Mouse (Mus musculus): ENCODE measurements around the gene Pex16.
"Not testable (repeated sequence)": the region's sequence is repeated elsewhere in the genome, so short reads cannot be mapped to it uniquely, and the experiment has no call there.

The Pex16 gene

DNA sequence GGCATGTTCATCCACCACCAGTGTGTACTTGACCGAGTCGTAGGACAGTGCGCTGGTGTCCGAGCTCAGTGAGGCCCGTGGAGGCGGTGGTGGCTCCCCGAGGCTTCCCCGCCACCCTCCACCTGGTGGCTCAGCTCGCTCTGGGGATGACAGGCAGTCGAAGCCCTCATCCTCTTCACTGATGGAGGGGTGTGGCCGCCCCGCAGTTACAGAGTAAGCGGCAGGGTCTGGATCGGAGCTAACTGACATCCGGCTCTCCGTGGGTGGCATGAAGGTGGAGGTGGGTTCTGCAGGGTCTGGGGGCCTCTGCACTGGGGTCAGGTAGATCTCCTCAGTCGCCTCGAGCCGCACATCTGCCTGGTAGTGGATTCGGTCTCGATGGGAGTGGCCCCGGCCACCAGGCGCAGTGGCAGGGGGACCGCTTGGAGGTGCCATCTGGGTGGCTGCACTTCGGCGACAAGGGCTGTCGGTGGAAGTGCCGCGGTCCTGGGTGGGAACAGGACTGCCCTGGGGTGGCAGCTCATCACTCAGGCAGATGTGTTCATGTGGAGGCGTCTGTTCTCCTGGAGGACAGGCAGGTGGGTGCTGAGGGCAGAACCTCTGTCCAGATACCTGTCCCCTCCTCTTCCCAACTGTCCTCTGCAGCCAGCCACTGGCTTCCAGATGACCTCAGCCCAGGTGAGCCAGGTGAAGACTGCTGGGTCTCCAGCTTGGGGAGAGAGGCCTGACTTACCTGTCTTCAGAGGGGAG is 12.5 kb downstream of the Pex16 start:
- no peak for DNase-seq (ENCODE audit: extremely low read depth, insufficient read length, low spot score)

DNA sequence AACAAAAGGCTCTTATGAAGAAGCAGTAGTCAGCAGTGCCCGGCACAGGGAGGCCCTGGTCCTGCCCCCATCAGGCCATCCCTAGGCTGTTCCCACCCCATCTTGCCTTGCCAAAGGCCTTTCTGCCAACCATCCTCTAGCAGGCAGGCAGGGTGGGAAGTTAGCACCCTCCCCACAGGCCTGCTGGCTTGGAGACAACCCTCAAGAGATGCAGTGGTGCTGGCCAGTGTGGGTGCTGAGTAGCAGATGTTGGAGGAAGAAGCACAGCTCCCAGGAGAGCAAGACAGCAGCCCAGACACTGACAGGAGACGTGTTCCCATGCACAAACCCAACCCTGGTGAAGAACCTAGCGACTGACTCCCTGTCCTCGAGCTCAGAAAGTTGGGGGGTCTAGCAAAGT is 13.2 kb downstream of the Pex16 start:
- DNase-seq (ENCODE audit: extremely low read depth, insufficient read length, low spot score), result peak; percentile 74

DNA sequence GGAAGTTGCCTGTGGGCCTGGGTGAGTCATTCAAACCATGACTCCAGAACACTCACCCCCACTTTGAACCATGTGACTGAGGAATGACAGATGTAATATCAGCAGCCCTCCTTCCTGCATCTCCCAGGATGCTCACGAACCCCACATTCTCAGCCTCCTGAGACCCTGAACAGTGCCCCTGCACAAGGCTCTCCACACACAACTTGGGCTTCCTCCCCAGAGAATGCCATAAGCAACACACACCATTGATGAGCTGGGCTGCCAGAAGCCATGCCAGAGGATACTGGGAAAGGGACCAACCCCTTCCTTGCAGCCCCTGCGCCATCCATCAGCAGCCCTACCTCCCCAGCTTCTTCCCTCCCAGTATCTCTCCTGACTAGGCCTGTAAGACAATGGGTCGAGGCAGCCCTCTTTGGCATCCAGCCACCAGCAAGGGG is 13.6 kb downstream of the Pex16 start:
- DNase-seq (ENCODE audit: extremely low read depth, insufficient read length, low spot score), result no peak

DNA sequence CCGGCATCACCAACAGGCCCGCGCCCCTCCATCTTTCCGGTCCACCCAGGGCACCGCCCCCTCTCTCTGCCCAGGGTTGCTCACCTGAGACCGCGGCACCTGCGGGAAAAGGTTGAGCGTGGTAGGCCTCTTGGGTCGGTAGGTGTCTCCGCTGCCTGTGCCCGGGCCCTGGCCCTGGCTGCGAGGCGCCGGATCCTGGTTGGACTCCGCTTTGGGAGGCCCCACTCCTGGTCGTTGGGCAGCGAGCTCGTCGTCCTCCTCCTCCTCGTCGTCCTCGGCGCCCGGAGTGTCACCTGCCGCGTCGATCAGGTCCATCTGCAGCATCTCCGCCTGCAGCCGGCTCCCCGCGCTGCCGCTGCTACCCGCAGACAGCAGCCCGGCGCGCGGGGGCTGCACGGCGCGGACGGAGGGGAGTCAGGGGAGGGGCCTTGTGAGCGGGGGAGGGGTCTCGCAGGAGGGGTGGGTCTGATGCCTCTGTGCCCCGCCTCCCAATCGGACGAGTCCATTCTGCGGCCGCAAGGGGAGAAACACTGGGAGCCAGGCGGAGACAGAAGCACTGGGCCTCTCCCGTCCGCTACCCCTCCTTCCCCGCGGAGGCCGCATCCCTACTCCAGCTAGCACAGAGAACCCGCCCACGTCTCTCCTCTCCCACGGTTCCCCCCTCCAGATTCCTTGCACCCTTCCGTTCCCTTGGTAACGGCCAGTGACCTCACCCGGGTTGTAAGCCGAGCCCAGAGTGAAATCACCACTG is 14.6 kb downstream of the Pex16 start:
- peak; percentile 90 for DNase-seq (ENCODE audit: extremely low read depth, insufficient read length, low spot score)

DNA sequence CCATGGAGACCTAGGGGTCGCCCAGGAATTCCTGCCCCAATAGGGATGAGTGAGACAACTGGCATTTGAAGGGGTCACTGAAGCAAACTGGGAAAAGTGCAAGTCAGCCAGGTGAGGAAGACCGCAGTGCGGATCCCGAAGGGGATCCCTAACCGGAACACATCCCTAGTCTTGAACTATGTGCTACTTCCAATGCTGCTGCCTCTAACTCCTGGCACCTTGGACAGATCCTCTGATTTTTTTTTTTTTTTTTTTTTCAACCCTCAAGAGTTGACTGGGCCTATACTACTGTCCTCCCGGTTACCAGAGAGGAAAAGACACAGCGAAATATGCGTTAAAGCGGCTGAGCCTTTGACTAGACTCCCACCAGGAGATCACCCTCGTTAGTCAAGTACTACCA is 15.2 kb downstream of the Pex16 start:
- no peak for DNase-seq (ENCODE audit: extremely low read depth, insufficient read length, low spot score)

DNA sequence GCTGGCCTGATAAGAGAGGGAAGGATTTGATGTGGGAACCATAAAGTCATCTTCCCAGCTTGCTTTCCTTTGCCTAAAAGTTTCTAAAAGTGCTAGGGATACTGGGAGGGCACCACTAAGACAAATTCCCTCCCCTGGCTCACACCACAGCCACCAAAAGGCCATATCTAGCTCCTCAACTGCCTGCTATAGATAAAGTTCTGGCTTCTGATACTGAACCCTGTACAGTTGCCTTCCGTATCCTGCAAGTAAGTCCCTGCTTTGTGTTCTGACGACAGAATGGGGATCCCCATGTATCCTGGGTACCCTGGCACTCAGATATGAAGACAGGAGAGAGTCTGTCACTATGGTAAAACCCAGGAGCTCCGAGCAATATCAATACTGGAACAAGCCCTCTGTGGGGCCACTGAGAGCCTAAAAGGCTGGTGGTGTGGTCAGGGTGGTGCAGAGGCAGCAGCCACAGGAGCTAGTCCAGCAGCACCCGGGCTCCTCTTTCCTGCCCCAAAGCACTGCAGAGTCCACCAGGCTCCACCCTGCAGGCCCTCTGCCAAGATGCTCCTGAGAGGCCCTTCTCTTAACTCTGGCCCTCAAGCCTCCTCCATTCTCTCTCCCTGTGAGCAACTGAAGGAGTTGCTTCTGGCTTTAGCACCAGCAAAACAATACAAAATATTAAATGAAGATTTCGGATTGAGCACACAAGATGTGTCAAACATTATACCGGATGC is 15.9 kb downstream of the Pex16 start:
- peak; percentile 42 for DNase-seq (ENCODE audit: extremely low read depth, insufficient read length, low spot score)

DNA sequence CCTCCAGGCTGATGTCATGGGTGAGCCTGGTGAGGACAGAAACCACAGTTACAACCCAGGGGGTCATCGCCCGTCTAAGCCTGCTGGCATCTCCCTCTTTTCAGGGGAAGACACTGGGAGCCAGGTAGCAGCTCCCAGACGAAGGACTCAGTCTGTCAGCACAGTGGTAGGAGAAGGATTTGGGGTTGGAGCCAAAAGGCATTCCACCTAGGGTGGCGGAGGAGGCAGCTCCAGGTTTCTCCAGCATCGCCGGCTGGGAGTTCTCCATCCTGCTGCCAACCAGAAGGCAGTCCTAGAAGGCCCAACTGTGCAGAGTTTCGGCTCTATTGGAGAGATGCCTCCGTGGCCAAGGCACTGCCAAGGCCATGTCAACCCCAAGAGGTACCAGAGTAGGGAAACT is 16.6 kb downstream of the Pex16 start:
- no peak for DNase-seq (ENCODE audit: extremely low read depth, insufficient read length, low spot score)

DNA sequence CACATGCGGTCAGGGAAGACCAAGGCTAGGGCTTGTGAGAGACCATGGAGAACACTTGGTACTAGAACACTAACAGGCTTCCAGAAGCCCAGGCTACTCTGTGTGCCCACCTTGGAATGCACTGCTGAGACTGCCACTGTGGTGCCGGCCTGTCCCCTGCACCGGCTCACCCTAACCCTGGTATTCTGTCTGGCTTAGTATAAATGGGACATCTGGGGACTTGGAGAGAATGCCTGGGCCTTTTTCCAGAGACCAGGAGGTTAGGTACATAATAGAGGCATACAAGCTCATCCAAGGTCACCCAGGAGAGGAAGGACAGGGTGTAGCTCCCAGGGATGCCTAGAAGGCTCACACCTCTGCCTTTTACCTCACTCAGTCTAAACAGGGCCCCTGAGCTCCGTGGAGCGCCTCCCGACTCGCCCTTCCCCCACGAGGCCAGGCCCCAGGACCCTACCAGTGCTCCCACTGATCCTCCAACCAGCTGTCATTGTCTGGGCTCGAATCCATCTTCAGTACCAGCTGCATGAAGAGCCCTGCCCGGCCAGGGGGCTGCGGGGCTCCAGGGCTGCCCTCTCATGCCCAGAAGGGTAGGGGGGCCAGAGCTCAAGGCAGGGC is 17.3 kb downstream of the Pex16 start:
- no peak for DNase-seq (ENCODE audit: extremely low read depth, insufficient read length, low spot score)

DNA sequence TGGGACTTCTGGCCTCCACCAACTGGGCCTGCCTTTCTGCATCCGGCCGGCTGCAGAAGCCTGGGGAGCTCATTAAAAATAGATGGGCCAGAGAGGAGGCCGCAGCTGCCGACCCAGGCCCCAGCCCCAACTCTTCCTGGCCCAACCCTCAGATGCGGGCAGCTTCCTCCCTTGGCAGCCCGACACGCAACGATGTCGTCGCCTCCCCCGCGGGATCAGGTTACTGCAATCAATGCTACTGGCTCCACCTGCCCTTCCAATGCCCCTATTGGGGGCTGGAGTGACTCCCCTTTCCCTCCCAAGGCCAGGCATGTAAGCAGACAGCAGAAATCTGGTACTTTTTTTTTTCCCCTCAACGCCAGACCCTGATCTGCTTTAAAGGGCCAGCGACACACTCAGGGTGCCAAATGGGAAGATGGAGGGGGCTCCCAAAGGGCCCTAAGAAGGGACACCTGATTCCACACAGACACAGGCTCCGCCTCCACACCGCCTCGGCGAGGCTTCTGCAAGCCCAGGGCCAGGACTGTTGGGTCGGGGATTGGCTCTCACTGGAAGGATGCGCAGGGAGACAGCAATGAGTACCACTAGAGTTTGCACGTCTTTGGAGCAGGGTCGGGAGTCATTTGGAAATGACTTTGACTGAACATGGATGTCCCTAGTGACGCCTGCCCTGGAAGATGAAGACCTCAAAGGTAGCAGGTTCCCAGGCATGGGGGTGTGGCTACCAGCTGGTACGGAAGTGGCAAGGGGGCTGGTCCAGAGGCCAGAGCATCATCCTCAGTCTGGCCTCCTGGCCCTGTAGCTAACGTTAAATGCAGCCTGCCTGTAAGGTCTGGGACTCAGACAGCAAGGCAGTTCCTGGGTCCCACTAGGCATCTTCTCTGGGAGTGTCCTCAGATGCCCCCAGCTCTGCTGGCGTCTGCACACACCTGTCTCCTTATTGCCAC is 18.1 kb downstream of the Pex16 start:
- DNase-seq (ENCODE audit: extremely low read depth, insufficient read length, low spot score), result no peak

DNA sequence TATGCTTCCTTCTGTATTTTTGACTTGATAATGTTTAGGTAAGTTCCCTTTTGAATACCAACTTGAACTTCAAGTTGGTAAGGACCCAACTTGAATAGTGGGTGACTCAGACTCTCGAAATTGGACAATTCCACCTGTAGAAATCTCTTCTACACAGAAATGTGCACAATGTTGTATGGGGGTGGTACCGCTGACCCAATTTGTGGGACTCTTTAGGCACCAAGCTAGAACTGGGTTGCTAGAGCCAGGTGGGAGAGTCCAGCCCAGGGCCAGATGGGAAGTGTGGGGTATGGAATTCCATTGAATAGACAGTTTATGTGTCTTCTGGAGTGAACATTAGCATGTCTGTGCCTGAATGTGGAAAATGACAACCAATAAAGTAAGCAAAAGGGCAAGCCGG is 21.1 kb downstream of the Pex16 start:
- no peak for DNase-seq (ENCODE audit: extremely low read depth, insufficient read length, low spot score)

DNA sequence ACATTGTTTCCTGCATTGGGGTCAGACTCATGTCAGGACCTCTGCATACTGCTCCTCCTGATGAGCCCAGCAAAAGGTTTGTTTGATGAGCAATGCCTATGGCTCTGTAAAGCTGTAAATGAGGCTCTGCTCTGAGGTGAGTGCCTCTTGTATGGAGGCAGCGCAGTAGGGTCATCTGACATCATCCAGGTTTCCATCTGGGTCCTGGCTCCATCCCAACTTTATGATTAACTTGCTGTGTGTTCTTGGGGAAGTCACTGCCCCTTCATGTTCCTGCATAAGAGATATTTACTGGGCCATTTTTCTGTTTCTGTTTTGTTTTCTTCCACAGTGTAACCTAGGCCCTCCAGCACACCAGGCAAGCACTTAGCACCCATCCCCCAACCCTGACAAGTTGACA is 23.0 kb downstream of the Pex16 start:
- DNase-seq (ENCODE audit: extremely low read depth, insufficient read length, low spot score), result no peak

DNA sequence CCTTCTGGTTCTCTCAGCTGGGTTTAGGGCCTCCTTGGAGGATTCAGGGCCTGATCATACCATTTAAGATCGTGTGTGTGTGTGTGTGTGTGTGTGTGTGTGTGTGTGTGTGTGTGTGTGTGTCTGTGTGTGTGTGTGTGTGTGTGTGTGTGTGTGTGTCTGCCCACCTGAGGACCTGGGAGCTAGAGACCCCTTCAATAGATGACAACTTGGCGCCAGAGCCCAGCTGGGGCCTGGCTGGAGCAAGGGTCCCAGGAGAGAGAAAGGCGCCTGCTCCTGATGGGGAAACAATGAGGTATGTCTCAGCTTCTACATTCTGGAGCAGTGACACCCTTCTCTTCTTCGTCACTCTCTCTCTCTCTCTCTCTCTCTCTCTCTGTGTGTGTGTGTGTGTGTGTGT is 25.4 kb downstream of the Pex16 start:
- not testable (repeated sequence) for DNase-seq (ENCODE audit: extremely low read depth, insufficient read length, low spot score)

DNA sequence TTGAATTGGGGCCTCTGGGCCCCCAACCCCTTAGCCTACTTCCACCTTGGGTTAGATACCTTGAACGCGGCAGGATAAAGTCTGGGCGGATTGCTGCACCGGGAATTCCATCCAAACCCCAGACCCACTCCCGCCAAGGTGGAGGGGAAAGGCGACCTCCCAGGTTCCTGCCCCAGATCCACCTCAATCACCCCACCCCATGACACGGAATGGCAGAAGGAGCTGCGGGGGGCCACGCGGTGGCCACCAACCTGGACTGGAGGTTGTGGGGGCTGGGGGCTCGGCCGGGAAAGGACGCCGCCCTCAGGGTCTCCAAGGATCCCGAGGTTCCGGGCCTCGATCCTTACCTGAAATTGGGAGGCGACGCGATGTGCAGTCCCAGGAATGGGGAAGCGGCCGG is 26.2 kb downstream of the Pex16 start:
- DNase-seq (ENCODE audit: extremely low read depth, insufficient read length, low spot score), result no peak

DNA sequence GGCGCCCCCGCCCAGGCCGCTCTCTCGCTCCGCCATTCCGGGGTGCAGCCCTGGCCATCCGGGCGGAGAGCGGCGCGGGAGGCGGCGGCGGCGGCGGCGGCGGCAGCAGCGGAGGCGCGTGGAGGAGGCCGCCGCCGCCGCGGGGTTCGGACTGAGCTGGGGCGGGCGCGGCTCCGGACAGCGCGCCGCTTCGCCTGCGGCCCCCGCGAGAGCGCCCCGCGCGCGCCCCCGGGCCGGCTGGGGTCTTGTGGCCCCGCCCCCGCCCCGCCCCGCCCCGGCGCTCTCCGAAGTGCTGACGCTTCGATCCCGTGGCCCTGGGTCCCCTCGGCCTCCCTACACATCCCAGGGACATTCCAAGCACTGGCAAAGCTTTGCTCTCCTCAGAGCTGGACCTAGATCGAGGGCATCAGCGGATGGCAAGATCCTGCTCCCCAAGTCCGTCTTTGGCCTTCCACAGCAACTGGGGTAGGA is 26.6 kb downstream of the Pex16 start, which contains the start of gene Mapk8ip1:
Gene Mapk8ip1 (minus strand): TSS at position 173 of the 471 bp plus-strand sequence.
- no peak for DNase-seq (ENCODE audit: extremely low read depth, insufficient read length, low spot score)

DNA sequence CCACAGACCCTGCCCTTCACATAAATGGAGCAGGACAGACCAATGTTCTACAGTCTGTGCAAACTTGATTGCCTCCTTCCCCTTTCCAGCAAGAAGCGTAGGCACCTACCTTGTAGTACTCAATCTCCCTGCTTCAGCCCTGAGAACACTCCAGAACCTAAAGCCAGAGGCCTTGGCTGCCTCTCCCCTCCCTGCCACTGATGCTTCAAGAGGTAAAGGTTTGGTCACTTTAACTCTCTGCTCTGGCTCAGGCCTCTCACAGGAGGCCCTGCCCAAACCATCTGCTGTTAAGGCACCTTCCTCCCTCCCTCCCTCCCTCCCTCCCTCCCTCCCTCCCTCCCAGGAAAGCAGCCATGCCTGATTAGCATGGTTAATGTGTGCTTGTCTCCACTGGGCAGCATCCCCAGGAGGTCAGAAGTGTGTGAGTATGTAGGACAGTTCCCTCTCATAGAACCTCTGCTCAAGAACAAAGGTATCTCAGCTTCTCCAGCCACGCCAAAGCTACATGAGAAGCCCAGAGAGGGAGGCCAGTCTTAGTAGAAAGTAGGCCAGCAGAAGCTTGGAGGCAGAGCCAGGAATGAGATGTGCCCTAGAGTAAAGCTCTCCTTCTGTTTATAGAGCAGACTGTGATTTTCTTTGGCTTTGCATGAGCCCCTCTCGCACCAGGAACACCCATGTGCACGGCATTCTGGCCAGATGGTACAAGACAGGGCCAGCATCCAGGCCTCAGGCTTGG is 28.3 kb downstream of the Pex16 start:
- no peak for DNase-seq (ENCODE audit: extremely low read depth, insufficient read length, low spot score)

DNA sequence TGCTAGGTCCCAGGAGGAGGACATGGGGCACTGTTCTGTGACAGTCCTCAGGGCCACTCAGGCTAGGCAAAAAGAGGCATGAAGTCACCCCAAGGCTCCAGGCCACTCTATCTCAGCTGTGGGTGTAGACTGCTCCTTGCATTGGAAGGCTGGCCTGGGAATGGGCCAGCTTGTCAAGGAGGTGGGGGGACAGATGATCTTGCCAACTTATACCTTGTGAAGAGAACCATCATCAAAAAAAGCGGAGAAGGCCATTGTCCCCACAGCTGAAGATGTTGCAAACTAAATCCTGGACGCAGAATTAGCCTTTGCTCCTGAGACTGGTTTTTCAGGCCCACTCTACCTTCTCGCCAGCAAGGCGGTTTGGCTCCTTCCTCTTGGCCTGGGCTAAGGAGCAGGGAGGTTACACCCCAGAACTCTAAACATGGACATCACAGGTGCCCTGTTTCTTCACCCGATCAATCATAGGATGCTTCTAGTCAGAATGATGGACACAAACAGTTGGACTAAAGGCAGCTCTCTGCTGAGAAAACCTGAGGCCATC is 29.4 kb downstream of the Pex16 start:
- DNase-seq (ENCODE audit: extremely low read depth, insufficient read length, low spot score), result no peak

DNA sequence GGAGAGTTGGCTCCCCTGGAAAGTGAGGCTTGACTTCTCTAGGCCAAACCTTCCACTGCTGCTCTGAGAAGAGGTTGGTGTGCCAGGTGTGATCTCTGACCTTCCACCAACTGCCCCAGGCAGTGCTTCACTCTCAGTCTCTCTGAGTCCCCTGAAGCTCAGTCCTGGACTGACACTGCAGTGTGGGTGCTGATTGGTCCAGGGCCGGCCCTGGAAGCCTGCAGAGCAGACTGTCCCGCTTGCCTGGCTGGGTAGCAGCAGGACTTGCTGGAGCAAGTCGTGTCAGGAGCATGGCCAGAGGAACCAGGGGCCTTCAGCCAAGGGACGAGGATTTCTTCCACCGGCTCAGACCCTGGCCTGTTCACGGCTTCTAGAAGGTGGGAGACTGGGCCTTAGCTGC is 30.3 kb downstream of the Pex16 start:
- no peak for DNase-seq (ENCODE audit: extremely low read depth, insufficient read length, low spot score)

DNA sequence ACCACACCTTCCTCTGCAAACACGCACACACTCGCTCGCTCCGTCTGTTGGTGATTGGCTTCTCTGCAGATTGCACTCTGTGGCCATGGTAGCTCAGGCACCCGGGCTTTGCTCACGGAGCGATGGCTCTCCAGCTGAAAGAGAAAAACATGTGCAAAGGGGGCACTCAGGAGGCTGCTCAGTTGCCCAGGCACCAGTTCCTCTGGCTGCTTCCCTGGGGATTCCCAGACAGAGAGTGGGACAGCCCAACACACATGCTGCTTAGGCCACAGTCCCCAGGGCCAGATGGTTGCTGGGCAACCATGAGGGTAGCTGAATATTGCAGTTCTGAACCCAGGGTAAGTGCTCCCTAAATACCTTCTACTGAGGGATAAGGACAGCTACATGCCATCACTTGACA is 31.2 kb downstream of the Pex16 start:
- no peak for DNase-seq (ENCODE audit: extremely low read depth, insufficient read length, low spot score)

All from 3134 (cell line).